Mouse (Mus musculus): ENCODE data around the gene Erp29. TPM values are rescaled to one million over a fixed set of nuclear protein-coding genes. Genes with fewer than 3 reads are reported as not detected.
A peak's percentile ranks its signal among the peaks of the same experiment; 100 is the strongest.

Erp29 gene
- polyA plus RNA-seq, 1 experiment = 77.8 TPM

GRCm38 (mm10) chr5:121383857-121384756, 68.2 kb downstream of the Erp29 start:
- H3K4me3 ChIP-seq (ENCODE audit: insufficient read depth, low read depth, low read length) = peak overlapping the region; percentile 87
- TF ChIP-seq POLR2A (IDR thresholded peaks at IDR 0.05; ENCODE audit: low read depth, low read length) (no peak), CTCF (conservative IDR thresholded peaks at IDR 0.05; ENCODE audit: insufficient read depth, insufficient read length, low read depth, low read length) (no peak)
- no peaks in the 10 kb centered on the region; the same call in 1 of the 2 replicates for H3K4me1 ChIP-seq (ENCODE audit: control insufficient read depth, insufficient read depth, low read length)
- WGBS = 42% methylated on average over 10 of the region's 10 CpGs
- no peaks in the 10 kb centered on the region for H3K27me3 ChIP-seq (replicated peaks; ENCODE audit: control insufficient read depth, insufficient read depth, low read length)
- DNase-seq = peak; percentile 33
- H3K36me3 ChIP-seq (ENCODE audit: control insufficient read depth, insufficient read depth, low read length) = no peaks in the 10 kb centered on the region
- H3K27ac ChIP-seq (ENCODE audit: insufficient read depth, low read depth, low read length) = peak overlapping the region; percentile 89; the same call in 1 of the 2 replicates

GRCm38 (mm10) chr5:121380692-121381091, 71.6 kb downstream of the Erp29 start:
- no peaks in the 10 kb centered on the region for H3K36me3 ChIP-seq (ENCODE audit: control insufficient read depth, insufficient read depth, low read length)
- DNase-seq = no peak
- no peak overlapping the region for H3K4me3 ChIP-seq (ENCODE audit: insufficient read depth, low read depth, low read length)
- WGBS = 98% methylated on average over 2 of the region's 2 CpGs
- H3K27ac ChIP-seq (ENCODE audit: insufficient read depth, low read depth, low read length) = no peak overlapping the region
- H3K4me1 ChIP-seq (ENCODE audit: control insufficient read depth, insufficient read depth, low read length) = no peaks in the 10 kb centered on the region; the same call in 1 of the 2 replicates
- H3K27me3 ChIP-seq (replicated peaks; ENCODE audit: control insufficient read depth, insufficient read depth, low read length) = no peaks in the 10 kb centered on the region
- no peak for TF ChIP-seq POLR2A (IDR thresholded peaks at IDR 0.05; ENCODE audit: low read depth, low read length)
- TF ChIP-seq CTCF (conservative IDR thresholded peaks at IDR 0.05; ENCODE audit: insufficient read depth, insufficient read length, low read depth, low read length) = peak; percentile 24; the same call in 1 of the 2 replicates

- TF ChIP-seq CTCF (conservative IDR thresholded peaks at IDR 0.05; ENCODE audit: insufficient read depth, insufficient read length, low read depth, low read length) = no peak
- no peak for TF ChIP-seq POLR2A (IDR thresholded peaks at IDR 0.05; ENCODE audit: low read depth, low read length)
- H3K4me3 ChIP-seq (ENCODE audit: insufficient read depth, low read depth, low read length) = no peak overlapping the region
- no peak overlapping the region for H3K27ac ChIP-seq (ENCODE audit: insufficient read depth, low read depth, low read length)
- no peaks in the 10 kb centered on the region for H3K36me3 ChIP-seq (ENCODE audit: control insufficient read depth, insufficient read depth, low read length)
- 87% methylated on average over 13 of the region's 13 CpGs for WGBS
- H3K27me3 ChIP-seq (replicated peaks; ENCODE audit: control insufficient read depth, insufficient read depth, low read length) = no peaks in the 10 kb centered on the region
- H3K4me1 ChIP-seq (ENCODE audit: control insufficient read depth, insufficient read depth, low read length) = no peaks in the 10 kb centered on the region
- no peak for DNase-seq
These were observed 73.5 kb downstream of the Erp29 start for GRCm38 (mm10) chr5:121378678-121379256.

Other genes starting within 250 kb of the Erp29 start
- gene Rpl6, start 248.0 kb downstream of the Erp29 start, polyA plus RNA-seq (2012; rRNA removed) = 253 and 281 TPM in 2 replicates
- 10.1 and 12.3 TPM in 2 replicates for gene Hectd4, start 232.3 kb downstream of the Erp29 start, polyA plus RNA-seq (2012; rRNA removed)
- gene Trafd1, start 66.9 kb downstream of the Erp29 start, polyA plus RNA-seq (2012; rRNA removed) = 41.0 and 48.6 TPM in 2 replicates
- gene Naa25, start 54.6 kb downstream of the Erp29 start, polyA plus RNA-seq (2012; rRNA removed) = 7.0 and 8.1 TPM in 2 replicates
- gene Tmem116, start 613 bp downstream of the Erp29 start, polyA plus RNA-seq (2012; rRNA removed) = 147 and 171 TPM in 2 replicates
- gene Adam1b, start 50.9 kb upstream of the Erp29 start, polyA plus RNA-seq (2012; rRNA removed) = not detected in 2 replicates
- 2.0 and 2.2 TPM in 2 replicates for gene Adam1a, start 93.0 kb upstream of the Erp29 start, polyA plus RNA-seq (2012; rRNA removed)
- 0.13 TPM in 1 of 2 replicates, not detected in the other for gene Gm42878, start 93.0 kb upstream of the Erp29 start, polyA plus RNA-seq (2012; rRNA removed)
- 32.6 and 36.6 TPM in 2 replicates for gene Mapkapk5, start 93.4 kb upstream of the Erp29 start, polyA plus RNA-seq (2012; rRNA removed)
- 1,369 and 1,431 TPM in 2 replicates for gene Aldh2, start 141.3 kb upstream of the Erp29 start, polyA plus RNA-seq (2012; rRNA removed)
- 47.0 and 51.4 TPM in 2 replicates for gene Acad12, start 166.4 kb upstream of the Erp29 start, polyA plus RNA-seq (2012; rRNA removed)
- 55.9 and 68.1 TPM in 2 replicates for gene Acad10, start 208.0 kb upstream of the Erp29 start, polyA plus RNA-seq (2012; rRNA removed)
- gene Brap, start 208.1 kb upstream of the Erp29 start, polyA plus RNA-seq (2012; rRNA removed) = 44.0 and 50.1 TPM in 2 replicates

All from kidney, adult 2 months (tissue).